Mouse (Mus musculus): ENCODE data around the gene Ndufs1.

GRCm38 (mm10) chr1:63201672-63202071 is 25.0 kb upstream of the Ndufs1 start:
- TF ChIP-seq POLR2A (IDR thresholded peaks at IDR 0.05; ENCODE audit: low read depth, low read length) (no peak), CTCF (conservative IDR thresholded peaks at IDR 0.05; ENCODE audit: insufficient read depth, insufficient read length, low read depth, low read length) (no peak)

All from kidney, adult 2 months (tissue).